Mouse (Mus musculus): ENCODE results near the gene Mmp15. TPM values are rescaled to one million over a fixed set of nuclear protein-coding genes. Genes with fewer than 3 reads are reported as not detected.

Gene Mmp15
- polyA plus RNA-seq, 1 experiment from 2014 or later: 10.3 TPM

- H3K27ac ChIP-seq (ENCODE audit: low read depth, low read length): no peak overlapping the region
- ATAC-seq (peak; percentile 71), DNase-seq (ENCODE audit: low spot score) (peak; percentile 59)
- peak overlapping the region; percentile 30 for H3K4me3 ChIP-seq (ENCODE audit: low read depth, low read length)
- H3K9me3 ChIP-seq (replicated peaks; ENCODE audit: control insufficient read depth, low read length): no peaks in the 10 kb centered on the region
- H3K27me3 ChIP-seq (replicated peaks; ENCODE audit: control insufficient read depth, insufficient read depth, low read length): no peaks in the 10 kb centered on the region
- H3K4me2 ChIP-seq (ENCODE audit: low read length): peak overlapping the region; percentile 75
- H3K4me1 ChIP-seq (ENCODE audit: control insufficient read depth, insufficient read depth, low read length): 0 out of 2 replicates have a peak, but pooled peaks cover 5% of the 10 kb centered on the region
- peak overlapping the region; percentile 61 for H3K9ac ChIP-seq (ENCODE audit: low read length)
- H3K36me3 ChIP-seq (ENCODE audit: control insufficient read depth, insufficient read depth, low read length): peaks cover 22% of the 10 kb centered on the region
- 2% methylated on average over 41 of the region's 41 CpGs for WGBS
These were observed 31.6 kb upstream of the Mmp15 start for GRCm38 (mm10) chr8:95320224-95321139.

GRCm38 (mm10) chr8:95323201-95323600 is 28.9 kb upstream of the Mmp15 start:
- H3K9ac ChIP-seq (ENCODE audit: low read length): no peak overlapping the region
- ATAC-seq (no peak), DNase-seq (ENCODE audit: low spot score) (no peak)
- H3K36me3 ChIP-seq (ENCODE audit: control insufficient read depth, insufficient read depth, low read length): peaks cover 49% of the 10 kb centered on the region
- whole genome bisulfite sequencing: 91% methylated on average over 3 of the region's 3 CpGs
- H3K4me3 ChIP-seq (ENCODE audit: low read depth, low read length): no peak overlapping the region
- no peak overlapping the region for H3K27ac ChIP-seq (ENCODE audit: low read depth, low read length)
- 0 out of 2 replicates have a peak, but pooled peaks cover 5% of the 10 kb centered on the region for H3K4me1 ChIP-seq (ENCODE audit: control insufficient read depth, insufficient read depth, low read length)
- no peak overlapping the region for H3K4me2 ChIP-seq (ENCODE audit: low read length)
- no peaks in the 10 kb centered on the region for H3K27me3 ChIP-seq (replicated peaks; ENCODE audit: control insufficient read depth, insufficient read depth, low read length)
- no peaks in the 10 kb centered on the region for H3K9me3 ChIP-seq (replicated peaks; ENCODE audit: control insufficient read depth, low read length)

GRCm38 (mm10) chr8:95324646-95325045 is 27.4 kb upstream of the Mmp15 start:
- DNase-seq (ENCODE audit: low spot score) (no peak), ATAC-seq (no peak)
- no peak overlapping the region for H3K27ac ChIP-seq (ENCODE audit: low read depth, low read length)
- no peaks in the 10 kb centered on the region for H3K27me3 ChIP-seq (replicated peaks; ENCODE audit: control insufficient read depth, insufficient read depth, low read length)
- peaks cover 64% of the 10 kb centered on the region for H3K36me3 ChIP-seq (ENCODE audit: control insufficient read depth, insufficient read depth, low read length)
- no peak overlapping the region for H3K4me2 ChIP-seq (ENCODE audit: low read length)
- WGBS: 37% methylated on average over 5 of the region's 5 CpGs
- H3K4me3 ChIP-seq (ENCODE audit: low read depth, low read length): no peak overlapping the region
- 0 out of 2 replicates have a peak, but pooled peaks cover 5% of the 10 kb centered on the region for H3K4me1 ChIP-seq (ENCODE audit: control insufficient read depth, insufficient read depth, low read length)
- no peak overlapping the region for H3K9ac ChIP-seq (ENCODE audit: low read length)
- H3K9me3 ChIP-seq (replicated peaks; ENCODE audit: control insufficient read depth, low read length): no peaks in the 10 kb centered on the region

- peaks cover 64% of the 10 kb centered on the region for H3K36me3 ChIP-seq (ENCODE audit: control insufficient read depth, insufficient read depth, low read length)
- no peak overlapping the region for H3K27ac ChIP-seq (ENCODE audit: low read depth, low read length)
- H3K4me1 ChIP-seq (ENCODE audit: control insufficient read depth, insufficient read depth, low read length): peaks cover 10% of the 10 kb centered on the region
- no peak overlapping the region for H3K4me2 ChIP-seq (ENCODE audit: low read length)
- H3K4me3 ChIP-seq (ENCODE audit: low read depth, low read length): no peak overlapping the region
- no peaks in the 10 kb centered on the region for H3K27me3 ChIP-seq (replicated peaks; ENCODE audit: control insufficient read depth, insufficient read depth, low read length)
- DNase-seq (ENCODE audit: low spot score) (no peak), ATAC-seq (no peak)
- WGBS: 94% methylated on average over 5 of the region's 5 CpGs
- no peaks in the 10 kb centered on the region for H3K9me3 ChIP-seq (replicated peaks; ENCODE audit: control insufficient read depth, low read length)
- H3K9ac ChIP-seq (ENCODE audit: low read length): no peak overlapping the region
These were observed 25.2 kb upstream of the Mmp15 start for GRCm38 (mm10) chr8:95326822-95327221.

GRCm38 (mm10) chr8:95327866-95328465 is 24.1 kb upstream of the Mmp15 start:
- Histone ChIP-seq H3K9me3 (replicated peaks; ENCODE audit: control insufficient read depth, low read length) (no peaks in the 10 kb centered on the region), H3K4me2 (ENCODE audit: low read length) (no peak overlapping the region), H3K4me1 (ENCODE audit: control insufficient read depth, insufficient read depth, low read length) (peaks cover 10% of the 10 kb centered on the region), H3K9ac (ENCODE audit: low read length) (no peak overlapping the region), H3K27me3 (replicated peaks; ENCODE audit: control insufficient read depth, insufficient read depth, low read length) (no peaks in the 10 kb centered on the region), H3K27ac (ENCODE audit: low read depth, low read length) (no peak overlapping the region), H3K4me3 (ENCODE audit: low read depth, low read length) (no peak overlapping the region), H3K36me3 (ENCODE audit: control insufficient read depth, insufficient read depth, low read length) (peaks cover 62% of the 10 kb centered on the region)
- no peak for DNase-seq (ENCODE audit: low spot score)
- WGBS: 91% methylated on average over 46 of the region's 46 CpGs
- ATAC-seq: no peak

GRCm38 (mm10) chr8:95330367-95330766 is 21.7 kb upstream of the Mmp15 start:
- H3K4me3 ChIP-seq (ENCODE audit: low read depth, low read length): peak overlapping the region; percentile 68
- ATAC-seq: no peak
- WGBS: 74% methylated on average over 1 of the region's 1 CpGs
- H3K27me3 ChIP-seq (replicated peaks; ENCODE audit: control insufficient read depth, insufficient read depth, low read length): no peaks in the 10 kb centered on the region
- H3K9me3 ChIP-seq (replicated peaks; ENCODE audit: control insufficient read depth, low read length): no peaks in the 10 kb centered on the region
- no peak overlapping the region for H3K27ac ChIP-seq (ENCODE audit: low read depth, low read length)
- H3K36me3 ChIP-seq (ENCODE audit: control insufficient read depth, insufficient read depth, low read length): peaks cover 43% of the 10 kb centered on the region
- H3K4me1 ChIP-seq (ENCODE audit: control insufficient read depth, insufficient read depth, low read length): peaks cover 10% of the 10 kb centered on the region
- H3K9ac ChIP-seq (ENCODE audit: low read length): peak overlapping the region; percentile 93
- DNase-seq (ENCODE audit: low spot score): no peak
- peak overlapping the region; percentile 69 for H3K4me2 ChIP-seq (ENCODE audit: low read length)

GRCm38 (mm10) chr8:95331156-95331719 is 20.8 kb upstream of the Mmp15 start:
- peak; percentile 60 for ATAC-seq
- DNase-seq (ENCODE audit: low spot score): peak; percentile 62
- WGBS: under 1% methylated on average over 38 of the region's 38 CpGs
- H3K4me3 ChIP-seq (ENCODE audit: low read depth, low read length): peak overlapping the region; percentile 68
- peaks cover 34% of the 10 kb centered on the region for H3K36me3 ChIP-seq (ENCODE audit: control insufficient read depth, insufficient read depth, low read length)
- H3K27ac ChIP-seq (ENCODE audit: low read depth, low read length): peak overlapping the region; percentile 94
- peak overlapping the region; percentile 69 for H3K4me2 ChIP-seq (ENCODE audit: low read length)
- no peaks in the 10 kb centered on the region for H3K9me3 ChIP-seq (replicated peaks; ENCODE audit: control insufficient read depth, low read length)
- H3K27me3 ChIP-seq (replicated peaks; ENCODE audit: control insufficient read depth, insufficient read depth, low read length): no peaks in the 10 kb centered on the region
- peaks cover 10% of the 10 kb centered on the region for H3K4me1 ChIP-seq (ENCODE audit: control insufficient read depth, insufficient read depth, low read length)
- peak overlapping the region; percentile 93 for H3K9ac ChIP-seq (ENCODE audit: low read length)

GRCm38 (mm10) chr8:95331720-95332436 is 20.2 kb upstream of the Mmp15 start, which contains the start of the genes Zfp319 and Usb1:
TSS of gene Zfp319 (minus strand) at chr8:95331950.
TSS of gene Usb1 (plus strand) at chr8:95332284.
- peak; percentile 94 for ATAC-seq
- under 1% methylated on average over 61 of the region's 80 CpGs for WGBS
- H3K27ac ChIP-seq (ENCODE audit: low read depth, low read length): peak within 1 kb of the TSS; percentile 94

More at GRCm38 (mm10) chr8:95331720-95332436, 20.2 kb upstream of the Mmp15 start, which contains the start of the genes Zfp319 and Usb1:
- peak; percentile 93 for DNase-seq (ENCODE audit: low spot score)
- Histone ChIP-seq H3K9ac (ENCODE audit: low read length) (peak within 1 kb of the TSS; percentile 93), H3K36me3 (ENCODE audit: control insufficient read depth, insufficient read depth, low read length) (peaks cover 28% of the 10 kb centered on the region), H3K9me3 (replicated peaks; ENCODE audit: control insufficient read depth, low read length) (no peaks in the 10 kb centered on the region), H3K27me3 (replicated peaks; ENCODE audit: control insufficient read depth, insufficient read depth, low read length) (no peaks in the 10 kb centered on the region), H3K4me2 (ENCODE audit: low read length) (peak within 1 kb of the TSS; percentile 69), H3K4me3 (ENCODE audit: low read depth, low read length) (peak within 1 kb of the TSS; percentile 68), H3K4me1 (ENCODE audit: control insufficient read depth, insufficient read depth, low read length) (peaks cover 10% of the 10 kb centered on the region)
